Mouse (Mus musculus) layer of hippocampus, adult 9-10 months (tissue): Measurements from ENCODE around the gene Setd1a.
A peak's percentile ranks its signal among the peaks of the same experiment; 100 is the strongest.
"Not testable (repeated sequence)": the region's sequence is repeated elsewhere in the genome, so short reads cannot be mapped to it uniquely, and the experiment has no call there.

Source experiments
- DNase-seq: peaks from one replicate; pipeline ENCODE4 v3.0.0; 2022; ENCODE audit warnings: low spot score

Gene Setd1a

GRCm38 (mm10) chr7:127766851-127767609, 9.4 kb upstream of the Setd1a start:
- no peak for DNase-seq

GRCm38 (mm10) chr7:127767671-127768345, 8.7 kb upstream of the Setd1a start:
- no peak for DNase-seq

GRCm38 (mm10) chr7:127768346-127768996, 8.0 kb upstream of the Setd1a start:
- DNase-seq, result no peak

- peak; percentile 97 for DNase-seq
Observed at GRCm38 (mm10) chr7:127768997-127769593, 7.4 kb upstream of the Setd1a start.

GRCm38 (mm10) chr7:127769651-127770038, 6.8 kb upstream of the Setd1a start, which contains the start of gene Orai3:
Gene Orai3 (plus strand): TSS chr7:127769815.
- peak; percentile 63 for DNase-seq

GRCm38 (mm10) chr7:127770039-127770905, 6.2 kb upstream of the Setd1a start:
- no peak for DNase-seq

GRCm38 (mm10) chr7:127771262-127771661, 5.2 kb upstream of the Setd1a start:
- DNase-seq, result no peak

- DNase-seq, result no peak
Observed at GRCm38 (mm10) chr7:127772080-127772479, 4.4 kb upstream of the Setd1a start.

GRCm38 (mm10) chr7:127772557-127772956, 3.9 kb upstream of the Setd1a start:
- no peak for DNase-seq

- DNase-seq, result no peak
Observed at GRCm38 (mm10) chr7:127773664-127774384, 2.6 kb upstream of the Setd1a start.

- DNase-seq, result not testable (repeated sequence)
Observed at GRCm38 (mm10) chr7:127775837-127776236, 633 bp upstream of the Setd1a start.

GRCm38 (mm10) chr7:127776878-127777473, 506 bp downstream of the Setd1a start:
- peak; percentile 85 for DNase-seq

- DNase-seq, result no peak
Observed at GRCm38 (mm10) chr7:127777474-127778266, 1.2 kb downstream of the Setd1a start.

GRCm38 (mm10) chr7:127778350-127778749, 1.9 kb downstream of the Setd1a start:
- DNase-seq, result no peak

GRCm38 (mm10) chr7:127785308-127785707, 8.8 kb downstream of the Setd1a start, which contains the start of gene Gm49388:
Gene Gm49388 (plus strand): TSS chr7:127785608.
- DNase-seq, result no peak

- no peak for DNase-seq
Observed at GRCm38 (mm10) chr7:127797076-127797845, 20.8 kb downstream of the Setd1a start.

- DNase-seq, result no peak
Observed at GRCm38 (mm10) chr7:127798591-127798990, 22.1 kb downstream of the Setd1a start.

- DNase-seq, result no peak
Observed at GRCm38 (mm10) chr7:127799211-127799610, 22.7 kb downstream of the Setd1a start.

- no peak for DNase-seq
Observed at GRCm38 (mm10) chr7:127799738-127800137, 23.3 kb downstream of the Setd1a start.
